Mouse (Mus musculus): Measurements from ENCODE around the gene Plp2.

GRCm38 (mm10) chrX:7657221-7657639 lies 14.0 kb downstream of the Plp2 start, which contains the start of gene Prickle3:
- TF ChIP-seq GATA1 (IDR thresholded peaks at IDR 0.05; ENCODE audit: borderline replicate concordance, low read length) = no peak
- TF ChIP-seq FLI1 (IDR thresholded peaks at IDR 0.05; ENCODE audit: low read length) = no peak
